Mouse (Mus musculus): ENCODE results near the gene Lrrc56.

- TF ChIP-seq POLR2A (IDR thresholded peaks at IDR 0.05; ENCODE audit: low read depth, low read length) (peak; percentile 63), CTCF (IDR thresholded peaks at IDR 0.05; ENCODE audit: extremely low read depth, insufficient read depth, insufficient read length, insufficient replicate concordance) (no peak)
Observed at GRCm38 (mm10) chr7:141172116-141173006, 21.6 kb upstream of the Lrrc56 start, which contains the start of gene Rnh1.

Measured in spleen, adult 2 months (tissue).